Mouse (Mus musculus) small intestine, adult 2 months (tissue): ENCODE results near the gene St3gal4. TPM values are rescaled to one million over a fixed set of nuclear protein-coding genes. Genes with fewer than 3 reads are reported as not detected.

Experiments
- H3K27ac ChIP-seq: fragments of 200-500 bp; 2 replicates; pipeline ENCODE4 v1.5.1; 2012; ENCODE audit warnings: low read depth, low read length, control low read depth, inconsistent platforms; ENCODE audit not compliant: insufficient read depth
- H3K27me3 ChIP-seq: fragments of 200-500 bp; 2 replicates; pipeline ENCODE4 v1.6.1; 2012; ENCODE audit warnings: mild to moderate bottlenecking, moderate library complexity, low read length, inconsistent platforms; ENCODE audit not compliant: control insufficient read depth, insufficient read depth
- H3K36me3 ChIP-seq: fragments of 200-500 bp; 2 replicates; pipeline ENCODE4 v1.6.1; 2012; ENCODE audit warnings: mild to moderate bottlenecking, low read length, control low read depth, inconsistent platforms; ENCODE audit not compliant: control insufficient read depth, insufficient read depth
- H3K4me1 ChIP-seq: fragments of 200-500 bp; 2 replicates; pipeline ENCODE4 v1.6.1; 2012; ENCODE audit warnings: low read length, inconsistent platforms, mixed read lengths; ENCODE audit not compliant: control insufficient read depth, insufficient read depth, insufficient read length
- H3K4me3 ChIP-seq: fragments of 200-500 bp; 2 replicates; pipeline ENCODE4 v1.5.1; 2012; ENCODE audit warnings: low read depth, mild to moderate bottlenecking, control low read depth, inconsistent platforms, low read length, moderate library complexity
- CTCF ChIP-seq: fragments of 200-500 bp; IDR thresholded peaks from 2 replicates; pipeline ENCODE4 v1.5.1; 2012; ENCODE audit warnings: low read depth, mild to moderate bottlenecking, control low read depth, inconsistent platforms, low read length, moderate library complexity, mixed read lengths; ENCODE audit not compliant: insufficient replicate concordance, insufficient read length; ENCODE audit errors: extremely low read depth
- POLR2A ChIP-seq: fragments of 200-500 bp; IDR thresholded peaks from 2 replicates; pipeline ENCODE4 v1.6.1; 2012; ENCODE audit warnings: low read depth, mild to moderate bottlenecking, control low read depth, inconsistent platforms, low read length, moderate library complexity
- WGBS: fragments of 180-500 bp; shearing (Covaris S2); methylation state at CpG from one replicate; pipeline ENCODE4 v1.1.7; 2018; 5-methylcytosine and 5-hydroxymethylcytosine counted together
- polyA plus RNA-seq: library from polyadenylated mRNA; depleted of rRNA; stranded (reverse); fragments of >200 nt; gene quantifications from 2 replicates; pipeline ENCODE4 v1.2.3, GENCODE M21; 2012; rRNA removed

St3gal4 gene
- polyA plus RNA-seq, 1 experiment, result 354 TPM

DNA sequence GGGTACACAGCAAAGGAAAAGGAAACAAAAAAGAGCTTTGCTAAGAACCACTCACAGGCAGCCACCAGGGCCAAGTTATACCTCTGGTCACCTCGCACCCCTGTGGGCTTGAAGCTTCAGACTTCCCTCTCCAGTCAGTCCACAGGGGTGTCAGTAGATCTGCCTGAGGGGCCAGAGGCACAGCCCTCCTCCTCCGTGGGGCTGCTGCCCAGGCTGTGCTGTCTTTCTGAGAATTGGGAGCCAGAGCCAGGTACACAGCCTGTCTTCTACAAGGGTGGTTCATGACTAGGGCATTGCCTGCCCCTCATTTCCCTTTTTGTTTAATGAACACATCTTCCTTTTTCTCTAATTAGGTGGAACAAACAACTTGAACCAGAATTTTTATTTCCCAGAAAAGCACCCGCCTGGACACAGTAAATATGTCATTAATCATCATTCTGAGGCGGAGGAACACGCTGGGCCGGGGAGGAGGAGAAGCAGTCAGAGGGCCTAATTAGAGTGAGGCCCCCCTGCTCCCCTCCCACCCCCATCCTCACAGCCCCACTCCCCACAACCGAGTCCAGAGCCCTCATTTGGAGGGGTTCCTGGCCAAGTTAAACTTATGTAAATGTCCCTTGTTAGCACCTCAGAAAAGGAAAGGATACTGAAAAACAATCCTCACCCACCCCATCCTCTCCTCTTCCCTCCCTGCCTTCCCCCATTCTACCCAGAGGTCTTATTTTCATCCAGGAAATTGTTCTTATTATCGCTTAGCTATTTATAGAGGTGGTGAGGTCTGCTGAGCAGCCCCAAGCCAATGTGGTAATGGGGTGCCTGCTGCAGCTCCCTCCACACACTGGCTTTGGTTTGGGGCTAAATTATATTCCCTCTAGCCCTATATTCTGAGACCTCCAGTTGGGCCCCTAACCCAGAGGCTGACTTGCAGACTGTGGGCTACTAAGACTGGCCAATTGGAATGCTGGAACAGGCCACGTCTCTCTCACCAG is 120.9 kb downstream of the St3gal4 start:
- WGBS, result 64% methylated on average over 9 of the region's 9 CpGs

More for the DNA sequence above, 120.9 kb downstream of the St3gal4 start:
- no peak overlapping the region for H3K4me3 ChIP-seq
- peaks cover 9% of the 10 kb centered on the region for H3K27me3 ChIP-seq
- no peak for TF ChIP-seq POLR2A
- no peak for TF ChIP-seq CTCF
- H3K27ac ChIP-seq, result no peak overlapping the region
- peaks cover 9% of the 10 kb centered on the region; the same call in 1 of the 2 replicates for H3K4me1 ChIP-seq
- H3K36me3 ChIP-seq, result no peaks in the 10 kb centered on the region

Other genes starting within 250 kb of the St3gal4 start
- 9.4 and 18.4 TPM in 2 replicates for gene Dcps, start 56.8 kb upstream of the St3gal4 start, polyA plus RNA-seq
- 35.7 and 39.7 TPM in 2 replicates for gene Srpr, start 80.9 kb upstream of the St3gal4 start, polyA plus RNA-seq
- 10.4 and 13.0 TPM in 2 replicates for gene Tirap, start 81.0 kb upstream of the St3gal4 start, polyA plus RNA-seq
- 6.1 and 10.6 TPM in 2 replicates for gene Foxred1, start 91.8 kb upstream of the St3gal4 start, polyA plus RNA-seq
- gene Fam118b, start 148.5 kb upstream of the St3gal4 start, polyA plus RNA-seq, result 10.8 and 17.2 TPM in 2 replicates
- 2.9 and 3.8 TPM in 2 replicates for gene Rpusd4, start 148.6 kb upstream of the St3gal4 start, polyA plus RNA-seq